Mouse (Mus musculus) lung, postnatal 0 days (tissue): Measurements from ENCODE around the gene Slc18b1.

Experiments
- CTCF ChIP-seq: IDR thresholded peaks from 2 replicates; pipeline ENCODE4 v1.5.1; 2016; ENCODE audit warnings: antibody characterized with exemption, mild to moderate bottlenecking
- EP300 ChIP-seq: IDR thresholded peaks from 2 replicates; pipeline ENCODE4 v1.6.1; 2016; ENCODE audit warnings: antibody characterized with exemption, mild to moderate bottlenecking, control low read depth

DNA sequence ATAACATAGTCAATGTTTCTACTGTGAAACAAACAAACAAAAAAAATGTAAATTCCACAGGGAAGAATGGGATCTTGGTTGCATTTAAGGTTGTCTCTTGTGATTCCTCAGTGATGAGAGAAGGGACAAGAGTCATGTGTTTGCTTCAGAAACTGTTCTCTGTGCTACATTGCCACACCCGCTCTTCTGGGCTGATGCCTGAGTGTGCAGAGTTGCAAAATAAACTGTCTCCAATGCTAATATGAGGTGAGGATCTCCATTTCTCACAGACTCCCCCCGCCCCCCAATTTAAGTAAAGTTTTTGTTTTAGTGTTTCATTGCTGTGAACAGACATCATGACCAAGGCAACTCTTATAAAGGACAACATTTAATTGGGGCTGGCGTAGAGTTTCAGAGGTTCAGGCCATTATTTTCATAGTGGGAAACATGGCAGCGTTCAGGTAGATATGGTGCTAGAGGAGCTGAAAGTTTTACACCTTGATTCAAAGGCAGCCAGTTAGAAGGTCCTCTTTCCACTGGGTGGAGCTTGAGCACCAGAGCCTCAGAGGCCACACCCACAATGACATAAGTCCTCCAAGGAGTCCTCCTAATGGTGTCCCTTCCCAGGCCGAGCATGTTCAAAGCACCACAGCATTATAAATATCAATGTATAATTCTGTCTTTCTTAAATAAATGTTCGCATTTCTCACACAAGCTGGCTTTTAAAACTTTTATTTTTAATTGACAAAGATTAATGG, 16.1 kb upstream of the Slc18b1 start:
- TF ChIP-seq CTCF (no peak), EP300 (no peak)
